Mouse (Mus musculus) regulatory T cell (primary cell): ENCODE measurements at regions not wholly inside any gene's neighbourhood (a gene's known extent, or its start where the extent isn't known, plus 50 kb on each side); places are given as distances from the start of the nearest gene placed in this dataset.

Experiments used
- in situ Hi-C: fragments of 300-600 bp; cut with MboI, MseI; formaldehyde crosslinking; loops from one replicate; pipeline ENCODE4 v1.15.1; 2025; ENCODE audit warnings: high pct_unique_total_duplicates

- in situ Hi-C loops: no loop called here
Measured at GRCm38 (mm10) chr7:135817868-135818267, 101.7 kb upstream of the Mki67 start.

- in situ Hi-C loops: no loop called here
Measured at GRCm38 (mm10) chr7:135818298-135818697, 102.1 kb upstream of the Mki67 start.

- in situ Hi-C loops: no loop called here
Measured at GRCm38 (mm10) chr7:135823884-135824750, 108.0 kb upstream of the Mki67 start.

GRCm38 (mm10) chr7:135829246-135829645 lies 113.1 kb upstream of the Mki67 start:
- in situ Hi-C loops: no loop called here

GRCm38 (mm10) chr7:135833425-135833824 lies 117.3 kb upstream of the Mki67 start:
- in situ Hi-C loops: no loop called here

- in situ Hi-C loops: no loop called here
Measured at GRCm38 (mm10) chr7:135836808-135837733, 120.9 kb upstream of the Mki67 start.

GRCm38 (mm10) chr7:135844018-135844417 lies 127.9 kb upstream of the Mki67 start:
- in situ Hi-C loops: no loop called here

- in situ Hi-C loops: no loop called here
Measured at GRCm38 (mm10) chr7:135847304-135847703, 131.1 kb upstream of the Mki67 start.

GRCm38 (mm10) chr7:135848170-135848569 lies 132.0 kb upstream of the Mki67 start:
- in situ Hi-C loops: no loop called here

GRCm38 (mm10) chr7:135848833-135849232 lies 132.7 kb upstream of the Mki67 start:
- in situ Hi-C loops: no loop called here

- in situ Hi-C loops: no loop called here
Measured at GRCm38 (mm10) chr7:135853127-135853813, 137.1 kb upstream of the Mki67 start.

- in situ Hi-C loops: no loop called here
Measured at GRCm38 (mm10) chr7:135853814-135854324, 137.7 kb upstream of the Mki67 start.

GRCm38 (mm10) chr7:135860288-135860687 lies 144.1 kb upstream of the Mki67 start:
- in situ Hi-C loops: no loop called here

GRCm38 (mm10) chr7:135860741-135861408 lies 144.7 kb upstream of the Mki67 start:
- in situ Hi-C loops: no loop called here

- in situ Hi-C loops: no loop called here
Measured at GRCm38 (mm10) chr7:135861409-135861805, 145.2 kb upstream of the Mki67 start.

GRCm38 (mm10) chr7:135863581-135864426 lies 147.6 kb upstream of the Mki67 start:
- in situ Hi-C loops: no loop called here

GRCm38 (mm10) chr7:135870981-135871380 lies 154.8 kb upstream of the Mki67 start:
- in situ Hi-C loops: no loop called here

GRCm38 (mm10) chr7:135877091-135877874 lies 161.1 kb upstream of the Mki67 start:
- in situ Hi-C loops: no loop called here

GRCm38 (mm10) chr7:135878750-135879149 lies 162.6 kb upstream of the Mki67 start:
- in situ Hi-C loops: no loop called here
